Mouse (Mus musculus) embryonic facial prominence, embryonic 15.5 days (tissue): Measurements from ENCODE around the gene Phex. TPM values are rescaled to one million over a fixed set of nuclear protein-coding genes. Genes with fewer than 3 reads are reported as not detected.

Source experiments
- ATAC-seq: fragments of 200-750 bp; cut with Nextera tagmentation; 2 replicates; pipeline ENCODE4 v1.8.0; 2017; ENCODE audit warnings: low read depth, moderate TSS enrichment; ENCODE audit not compliant: insufficient number of reproducible peaks, low FRiP score, low TSS enrichment
- H3K27ac ChIP-seq: fragments of 300-500 bp; sonication (generic); replicated peaks from 2 replicates; pipeline ENCODE4 v1.5.1; 2015; ENCODE audit warnings: mild to moderate bottlenecking, inconsistent platforms
- H3K27me3 ChIP-seq: fragments of 300-500 bp; sonication (generic); 2 replicates; pipeline ENCODE4 v1.6.1; 2015; ENCODE audit warnings: inconsistent platforms
- H3K36me3 ChIP-seq: fragments of 300-500 bp; sonication (generic); 2 replicates; pipeline ENCODE4 v1.6.1; 2015; ENCODE audit warnings: mild to moderate bottlenecking, inconsistent platforms
- H3K4me1 ChIP-seq: fragments of 300-500 bp; sonication (generic); 2 replicates; pipeline ENCODE4 v1.6.1; 2015; ENCODE audit warnings: inconsistent platforms
- H3K4me2 ChIP-seq: fragments of 300-500 bp; sonication (generic); replicated peaks from 2 replicates; pipeline ENCODE4 v1.6.1; 2015; ENCODE audit warnings: mild to moderate bottlenecking, inconsistent platforms
- H3K4me3 ChIP-seq: fragments of 300-500 bp; sonication (generic); replicated peaks from 2 replicates; pipeline ENCODE4 v1.5.1; 2015; ENCODE audit warnings: mild to moderate bottlenecking, inconsistent platforms
- H3K9ac ChIP-seq: fragments of 300-500 bp; sonication (generic); 2 replicates; pipeline ENCODE4 v1.6.1; 2015; ENCODE audit warnings: inconsistent platforms
- H3K9me3 ChIP-seq: fragments of 300-500 bp; sonication (generic); replicated peaks from 2 replicates; pipeline ENCODE4 v1.6.1; 2016; ENCODE audit warnings: inconsistent platforms
- WGBS: fragments of 180-500 bp; shearing (Covaris S2); methylation state at CpG from one replicate; pipeline ENCODE4 v1.1.7; 2015; 5-methylcytosine and 5-hydroxymethylcytosine counted together
- polyA plus RNA-seq: library from polyadenylated mRNA; unstranded; fragments of >200 nt; fragmentation: Nextera tagmentation; extraction: Ambion mirVana; gene quantifications from 2 replicates; pipeline ENCODE4 v1.2.1, GENCODE M21; 2015

Gene Phex
- polyA plus RNA-seq, 1 experiment from 2014 or later = 3.0 TPM

DNA sequence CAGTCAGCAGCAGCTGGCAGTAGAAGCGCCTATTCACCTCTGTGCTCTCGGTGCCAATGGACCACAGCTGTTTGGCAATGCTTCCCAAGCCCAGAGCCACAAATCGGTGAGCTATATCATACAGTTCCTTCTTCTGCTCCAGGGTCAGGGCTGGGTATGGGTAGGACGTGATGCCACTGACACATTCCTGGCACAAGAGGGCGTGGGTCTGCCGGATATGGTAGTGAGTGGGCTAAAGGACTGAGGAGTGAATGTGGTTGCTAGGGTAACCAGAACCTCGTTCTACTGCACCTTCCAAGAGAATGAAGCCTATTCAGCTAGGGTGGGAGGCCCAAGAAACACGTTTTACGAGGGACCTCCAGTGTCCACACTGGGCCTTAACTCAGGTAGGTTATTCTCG is 36.3 kb downstream of the Phex start:
- no peak overlapping the region for H3K9ac ChIP-seq
- H3K9me3 ChIP-seq = no peaks in the 10 kb centered on the region
- no peaks in the 10 kb centered on the region for H3K36me3 ChIP-seq
- H3K27ac ChIP-seq = no peak overlapping the region
- no peak overlapping the region for H3K4me2 ChIP-seq
- H3K4me1 ChIP-seq = no peaks in the 10 kb centered on the region
- H3K4me3 ChIP-seq = no peak overlapping the region
- no peaks in the 10 kb centered on the region for H3K27me3 ChIP-seq
- WGBS = 57% methylated on average over 10 of the region's 10 CpGs
- ATAC-seq = no peak

DNA sequence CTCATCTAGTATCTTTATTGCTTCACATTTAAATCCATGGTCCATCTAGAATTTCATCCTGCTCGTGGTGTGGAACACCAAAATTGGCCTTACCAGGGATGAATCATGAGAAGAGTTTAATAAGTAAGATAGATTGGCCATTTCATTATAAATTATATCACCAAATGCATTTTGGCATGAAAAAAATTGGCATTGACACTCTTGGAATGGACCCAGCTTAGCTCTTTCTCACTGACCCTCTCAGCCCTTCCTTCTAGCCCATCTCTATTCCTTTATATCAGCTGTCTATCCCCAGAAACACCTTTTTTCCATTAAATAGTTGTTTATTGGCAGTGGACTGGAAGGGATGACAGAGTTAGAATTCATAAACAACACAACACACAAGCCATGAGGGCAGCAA is 37.7 kb downstream of the Phex start:
- H3K4me2 ChIP-seq = no peak overlapping the region
- no peak overlapping the region for H3K27ac ChIP-seq
- H3K27me3 ChIP-seq = no peaks in the 10 kb centered on the region
- 52% methylated on average over 1 of the region's 1 CpGs for WGBS
- no peak overlapping the region for H3K9ac ChIP-seq
- H3K36me3 ChIP-seq = no peaks in the 10 kb centered on the region
- no peaks in the 10 kb centered on the region for H3K4me1 ChIP-seq
- H3K4me3 ChIP-seq = no peak overlapping the region
- ATAC-seq = no peak
- no peaks in the 10 kb centered on the region for H3K9me3 ChIP-seq

DNA sequence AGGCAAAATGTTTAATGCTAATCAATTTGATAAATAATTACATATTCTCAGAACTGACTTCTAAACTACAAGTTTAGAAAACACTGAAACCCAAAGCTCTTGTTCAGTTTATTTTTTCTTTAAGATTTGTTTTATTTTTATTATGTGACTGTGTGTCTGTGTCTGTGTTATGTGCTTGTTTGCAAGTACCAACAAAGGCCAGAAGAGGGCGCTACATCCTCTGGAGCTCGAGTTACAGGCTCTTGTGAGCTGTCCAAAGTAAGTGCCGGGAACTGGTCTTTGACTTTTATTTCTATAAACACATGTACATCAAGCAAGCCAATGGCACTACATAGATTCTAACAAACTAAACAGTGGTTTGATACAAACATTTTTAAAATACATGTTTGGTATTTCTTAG is 41.2 kb downstream of the Phex start:
- Histone ChIP-seq H3K9me3 (no peaks in the 10 kb centered on the region), H3K4me2 (no peak overlapping the region), H3K4me1 (no peaks in the 10 kb centered on the region), H3K4me3 (no peak overlapping the region), H3K27ac (no peak overlapping the region), H3K9ac (no peak overlapping the region), H3K36me3 (no peaks in the 10 kb centered on the region), H3K27me3 (no peaks in the 10 kb centered on the region)
- no peak for ATAC-seq
- WGBS = 56% methylated on average over 3 of the region's 3 CpGs

DNA sequence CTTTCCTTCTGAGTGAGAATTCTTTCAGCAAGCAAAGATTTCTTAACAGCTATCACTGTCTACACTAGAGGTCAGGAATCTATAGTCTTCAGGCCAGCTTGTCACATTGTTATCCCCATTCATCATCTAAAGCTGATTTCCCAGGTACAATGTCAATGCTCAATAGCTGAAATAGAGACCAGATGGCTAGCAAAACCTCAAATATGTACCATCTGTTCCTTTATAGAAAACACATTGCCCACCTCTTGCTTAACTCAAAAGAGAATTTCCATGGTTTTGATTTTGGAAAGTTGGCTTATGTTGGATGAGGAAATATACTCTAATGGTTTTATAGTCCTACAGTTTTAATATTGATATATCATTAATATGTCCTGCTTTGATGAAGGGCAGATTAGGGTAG is 45.9 kb downstream of the Phex start:
- Histone ChIP-seq H3K9ac (no peak overlapping the region), H3K4me3 (no peak overlapping the region), H3K4me1 (no peaks in the 10 kb centered on the region), H3K36me3 (no peaks in the 10 kb centered on the region), H3K9me3 (no peaks in the 10 kb centered on the region), H3K27ac (no peak overlapping the region), H3K27me3 (no peaks in the 10 kb centered on the region), H3K4me2 (no peak overlapping the region)
- no peak for ATAC-seq

DNA sequence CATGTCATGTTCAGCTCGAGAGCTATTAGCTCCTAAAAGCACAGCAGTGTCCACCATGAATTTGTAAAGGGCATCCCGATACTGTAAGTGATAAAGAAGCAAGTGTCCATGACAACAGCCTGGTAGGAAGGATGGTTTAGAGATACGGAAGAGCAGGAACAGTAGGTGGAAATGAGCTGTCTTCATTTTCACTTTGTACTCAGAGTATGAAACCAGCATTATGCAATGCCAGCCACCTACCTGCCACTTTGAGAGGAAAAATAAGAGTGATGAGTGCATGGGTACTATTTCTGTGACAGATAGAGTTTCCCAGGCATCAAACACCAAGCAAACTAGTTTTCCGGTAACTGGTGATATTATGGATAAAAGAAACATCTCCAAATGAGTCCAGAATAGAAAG is 59.6 kb downstream of the Phex start:
- H3K9me3 ChIP-seq = no peaks in the 10 kb centered on the region
- no peak overlapping the region for H3K4me2 ChIP-seq
- no peak overlapping the region for H3K4me3 ChIP-seq
- 87% methylated on average over 4 of the region's 4 CpGs for WGBS
- no peaks in the 10 kb centered on the region for H3K36me3 ChIP-seq
- no peaks in the 10 kb centered on the region for H3K27me3 ChIP-seq
- no peak overlapping the region for H3K9ac ChIP-seq
- H3K4me1 ChIP-seq = no peaks in the 10 kb centered on the region
- no peak overlapping the region for H3K27ac ChIP-seq
- ATAC-seq = no peak

DNA sequence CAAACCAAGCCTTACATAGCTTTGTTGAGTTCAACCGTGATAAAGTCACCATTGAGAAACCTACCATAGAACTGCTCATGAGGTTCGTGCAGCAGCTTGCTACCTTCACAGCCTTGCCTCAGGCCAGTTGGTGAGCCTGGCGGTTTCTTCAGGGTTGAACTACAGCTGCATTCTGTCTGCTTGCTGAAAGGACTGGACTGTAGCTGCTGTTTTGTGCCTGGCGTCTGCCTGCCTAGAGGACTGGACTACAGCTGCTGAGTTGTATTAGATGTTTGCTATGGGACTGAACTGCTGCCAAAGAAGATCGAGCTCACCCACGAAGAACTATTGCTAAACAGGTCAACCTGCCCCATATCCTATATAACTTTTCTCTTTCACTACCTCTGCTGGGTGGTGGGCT is 68.9 kb downstream of the Phex start:
- Histone ChIP-seq H3K27me3 (no peaks in the 10 kb centered on the region), H3K36me3 (no peaks in the 10 kb centered on the region), H3K9ac (no peak overlapping the region), H3K27ac (no peak overlapping the region), H3K4me2 (no peak overlapping the region), H3K4me3 (no peak overlapping the region), H3K9me3 (no peaks in the 10 kb centered on the region), H3K4me1 (no peaks in the 10 kb centered on the region)
- no peak for ATAC-seq
- WGBS = 71% methylated on average over 6 of the region's 6 CpGs

DNA sequence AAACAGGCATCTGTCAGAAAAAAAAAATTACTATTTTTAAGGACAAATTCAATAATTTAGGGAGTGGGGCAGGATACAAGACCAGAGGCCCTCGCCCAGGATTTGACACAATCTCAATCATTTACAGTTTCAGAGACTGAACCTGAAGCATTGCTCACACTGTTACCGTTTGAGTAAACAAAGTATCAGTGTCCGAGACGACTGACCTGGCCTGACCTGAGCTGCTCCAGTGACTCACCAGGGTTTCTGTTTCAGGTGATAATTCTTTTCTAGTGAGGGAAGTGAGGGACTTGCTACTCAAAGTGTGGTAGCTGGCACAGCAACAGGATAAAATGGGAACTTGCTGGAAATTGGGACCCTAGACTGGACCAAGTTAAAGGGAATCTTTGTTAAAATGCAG is 80.4 kb downstream of the Phex start:
- Histone ChIP-seq H3K9me3 (no peaks in the 10 kb centered on the region), H3K36me3 (no peaks in the 10 kb centered on the region), H3K27me3 (no peaks in the 10 kb centered on the region), H3K4me3 (no peak overlapping the region), H3K4me2 (no peak overlapping the region), H3K9ac (no peak overlapping the region), H3K27ac (no peak overlapping the region), H3K4me1 (no peaks in the 10 kb centered on the region)
- WGBS = 36% methylated on average over 4 of the region's 4 CpGs
- ATAC-seq = no peak

DNA sequence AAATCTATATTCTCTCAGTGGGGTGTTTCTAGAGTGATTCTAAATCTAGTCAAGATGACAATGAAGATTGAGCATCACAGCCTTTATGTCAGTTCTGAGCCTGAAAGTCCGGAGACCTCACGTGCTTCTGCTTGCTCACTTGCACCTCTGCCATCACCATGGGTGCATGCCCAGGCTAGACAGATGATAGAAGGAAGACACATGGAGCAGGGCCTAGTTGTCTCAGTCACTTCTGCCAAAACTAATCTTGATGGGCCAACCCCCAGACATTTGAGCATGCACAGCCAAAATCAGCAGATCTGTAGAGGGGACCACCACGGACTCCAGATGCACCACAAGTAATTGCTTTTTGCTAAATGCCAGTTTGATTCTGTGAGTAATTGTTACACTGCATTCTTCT is 85.3 kb downstream of the Phex start:
- Histone ChIP-seq H3K27me3 (no peaks in the 10 kb centered on the region), H3K9me3 (no peaks in the 10 kb centered on the region), H3K4me1 (no peaks in the 10 kb centered on the region), H3K4me2 (no peak overlapping the region), H3K36me3 (no peaks in the 10 kb centered on the region), H3K9ac (no peak overlapping the region), H3K4me3 (no peak overlapping the region), H3K27ac (no peak overlapping the region)
- WGBS = 68% methylated on average over 3 of the region's 3 CpGs
- ATAC-seq = no peak

DNA sequence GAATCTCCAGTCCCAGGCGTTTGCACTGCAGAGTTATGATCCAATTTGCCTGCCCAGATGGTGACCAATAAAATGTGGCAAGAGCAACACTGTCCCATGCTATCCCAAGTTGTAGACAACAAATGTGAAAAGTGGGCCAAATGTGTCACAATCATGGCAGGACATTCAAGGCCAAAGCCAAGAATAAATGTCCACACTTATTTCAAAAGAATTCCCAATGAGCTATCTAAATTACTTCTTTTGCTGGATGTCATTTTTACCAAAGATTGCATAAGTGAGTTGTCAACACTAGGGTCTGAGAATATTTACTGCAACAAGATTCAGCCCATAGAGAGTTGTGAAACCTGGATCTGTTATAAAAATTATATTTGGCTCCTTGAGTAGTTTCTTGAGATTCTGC is 86.7 kb downstream of the Phex start:
- Histone ChIP-seq H3K27ac (no peak overlapping the region), H3K36me3 (no peaks in the 10 kb centered on the region), H3K9me3 (no peaks in the 10 kb centered on the region), H3K4me3 (no peak overlapping the region), H3K4me1 (no peaks in the 10 kb centered on the region), H3K9ac (no peak overlapping the region), H3K4me2 (no peak overlapping the region), H3K27me3 (no peaks in the 10 kb centered on the region)
- no peak for ATAC-seq
- 63% methylated on average over 1 of the region's 1 CpGs for WGBS

DNA sequence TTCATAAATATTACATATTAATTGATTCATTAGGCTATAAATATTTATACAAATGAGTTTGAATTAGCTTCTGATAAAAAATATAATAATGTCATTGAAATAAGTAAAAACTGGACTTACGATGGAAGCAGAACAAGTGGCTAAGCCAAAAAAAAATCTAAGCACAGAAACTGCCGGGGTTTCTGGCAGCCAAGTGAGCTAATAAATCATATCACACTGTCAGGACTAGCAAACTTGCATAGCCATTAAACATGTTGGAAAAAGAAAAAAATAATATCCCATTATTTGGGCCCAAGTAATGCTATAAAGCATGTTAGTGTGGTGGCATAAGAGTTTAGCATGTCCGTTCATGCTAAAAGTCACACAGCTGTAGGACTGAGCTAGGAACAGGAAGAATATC is 87.4 kb downstream of the Phex start:
- H3K36me3 ChIP-seq = no peaks in the 10 kb centered on the region
- 88% methylated on average over 3 of the region's 3 CpGs for WGBS
- H3K4me1 ChIP-seq = no peaks in the 10 kb centered on the region
- H3K27ac ChIP-seq = no peak overlapping the region
- no peak overlapping the region for H3K4me3 ChIP-seq
- H3K27me3 ChIP-seq = no peaks in the 10 kb centered on the region
- no peaks in the 10 kb centered on the region for H3K9me3 ChIP-seq
- no peak overlapping the region for H3K9ac ChIP-seq
- ATAC-seq = no peak
- H3K4me2 ChIP-seq = no peak overlapping the region

DNA sequence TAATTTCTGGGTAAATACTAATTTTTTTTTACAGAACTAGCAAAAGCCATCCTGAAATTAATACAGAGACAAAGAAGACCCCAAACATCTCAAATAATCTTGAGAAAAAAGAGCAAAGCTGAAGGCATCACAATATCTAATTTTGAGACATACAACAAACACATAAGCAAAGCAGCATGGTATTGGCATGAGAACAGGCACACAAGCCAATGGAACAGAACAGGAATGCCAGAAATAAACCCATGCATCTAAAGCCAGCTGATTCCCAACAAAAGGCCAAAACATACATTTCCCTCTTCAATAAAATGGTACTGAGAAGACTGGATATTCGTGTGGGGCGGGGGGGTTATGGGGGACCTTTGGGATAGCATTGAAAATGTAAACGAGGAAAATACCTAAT is 90.7 kb downstream of the Phex start:
- Histone ChIP-seq H3K4me3 (no peak overlapping the region), H3K9ac (no peak overlapping the region), H3K36me3 (no peaks in the 10 kb centered on the region), H3K4me2 (no peak overlapping the region), H3K9me3 (no peaks in the 10 kb centered on the region), H3K27me3 (no peaks in the 10 kb centered on the region), H3K27ac (no peak overlapping the region), H3K4me1 (no peaks in the 10 kb centered on the region)
- WGBS = 88% methylated on average over 3 of the region's 3 CpGs
- ATAC-seq = no peak

DNA sequence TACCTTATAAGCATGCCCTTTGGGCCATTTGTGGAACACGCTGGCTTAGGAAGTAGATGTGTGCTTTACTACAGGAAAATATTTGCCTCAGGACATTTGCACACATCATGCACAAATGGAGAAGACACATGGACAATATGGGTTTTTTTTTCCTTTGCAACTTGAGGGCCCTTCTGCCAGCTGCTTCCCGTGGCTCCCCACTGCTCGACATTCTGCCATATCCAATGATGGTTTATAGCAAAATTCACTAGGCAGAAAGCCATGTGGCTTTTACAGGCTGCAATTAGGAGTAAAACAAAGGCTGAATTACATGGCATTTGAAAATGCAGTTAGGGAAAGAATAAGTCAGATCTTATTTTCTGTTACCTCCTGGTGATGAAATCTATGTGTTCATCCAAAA is 104.8 kb downstream of the Phex start:
- H3K9me3 ChIP-seq = no peaks in the 10 kb centered on the region
- no peak overlapping the region for H3K4me3 ChIP-seq
- H3K4me1 ChIP-seq = no peaks in the 10 kb centered on the region
- no peak for ATAC-seq
- no peak overlapping the region for H3K27ac ChIP-seq
- H3K36me3 ChIP-seq = no peaks in the 10 kb centered on the region
- no peak overlapping the region for H3K9ac ChIP-seq
- H3K27me3 ChIP-seq = no peaks in the 10 kb centered on the region
- 47% methylated on average over 3 of the region's 3 CpGs for WGBS
- H3K4me2 ChIP-seq = no peak overlapping the region

DNA sequence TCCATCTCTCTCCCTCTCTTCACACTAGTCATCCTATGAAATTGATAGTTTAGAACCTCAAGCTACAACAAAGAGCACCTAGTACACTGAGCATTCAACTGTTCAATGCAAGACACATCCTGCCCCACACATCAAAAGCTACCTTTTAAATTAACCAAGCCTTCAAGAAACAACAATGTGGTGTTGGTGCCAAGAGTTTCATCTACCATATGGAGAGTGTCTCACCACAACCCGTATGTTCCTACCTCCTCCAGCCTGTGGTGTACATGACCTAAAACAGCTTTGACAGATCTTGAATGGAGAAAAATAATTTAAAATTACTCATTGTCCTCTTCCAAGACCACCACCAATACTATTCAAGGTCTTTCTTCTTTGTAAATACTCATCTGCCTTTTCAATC is 106.9 kb downstream of the Phex start:
- Histone ChIP-seq H3K4me3 (no peak overlapping the region), H3K9me3 (no peaks in the 10 kb centered on the region), H3K4me2 (no peak overlapping the region), H3K36me3 (no peaks in the 10 kb centered on the region), H3K4me1 (no peaks in the 10 kb centered on the region), H3K9ac (no peak overlapping the region), H3K27me3 (no peaks in the 10 kb centered on the region), H3K27ac (no peak overlapping the region)
- no peak for ATAC-seq
- WGBS = 69% methylated on average over 1 of the region's 1 CpGs
